Mouse (Mus musculus) layer of hippocampus, adult 6 months (tissue): Measurements from ENCODE around the gene G6pc3. TPM values are rescaled to one million over a fixed set of nuclear protein-coding genes. Genes with fewer than 3 reads are reported as not detected.

Experiments used
- long read RNA-seq, 2 experiments: library from polyadenylated mRNA; unstranded; transcript quantifications; one replicate each; pipeline ENCODE4 v2.0.0; 2019 to 2020
- microRNA-seq: library from miRNA; unstranded; fragments of <30 nt; microRNA quantifications from one replicate; pipeline ENCODE4 v1.2.0, GENCODE M21; 2020
- polyA plus RNA-seq: library from polyadenylated mRNA; unstranded; fragments of <200 nt; fragmentation: Nextera tagmentation; gene quantifications from 2 replicates; pipeline ENCODE4 v1.2.3, GENCODE M21; 2021

The G6pc3 gene
- 29.6 and 35.3 TPM in 2 replicates for polyA plus RNA-seq
- long read RNA-seq, experiment 1, transcript G6pc3-202 (6 exons, 1,573 nt) = major isoform, 23 of 41 reads
- long read RNA-seq, experiment 1, transcript G6pc3-201 (7 exons, 1,404 nt) = minor isoform, 6 of 41 reads
- long read RNA-seq, experiment 1, partial matches to known transcripts = 5 of 41 reads
- long read RNA-seq, experiment 1, other reads (novel, unspliced or antisense) = 7 of 41 reads
- long read RNA-seq, experiment 2, transcript G6pc3-201 (7 exons, 1,404 nt) = minor isoform, 16 of 54 reads
- long read RNA-seq, experiment 2, transcript G6pc3-202 (6 exons, 1,573 nt) = major isoform, 30 of 54 reads
- long read RNA-seq, experiment 2, partial matches to known transcripts = 0 of 54 reads
- long read RNA-seq, experiment 2, other reads (novel, unspliced or antisense) = 8 of 54 reads

GRCm38 (mm10) chr11:102189461-102190436 is at the start of gene G6pc3:
Gene G6pc3, plus strand, starts transcription at chr11:102189620.

GRCm38 (mm10) chr11:102145471-102146001 is 43.9 kb upstream of the G6pc3 start, which contains the start of gene Nags:
Gene Nags, plus strand, starts transcription at chr11:102145513.

GRCm38 (mm10) chr11:102156039-102156785 is 33.2 kb upstream of the G6pc3 start, which contains the start of gene Tmem101:
Gene Tmem101, minus strand, starts transcription at chr11:102156404.

GRCm38 (mm10) chr11:102184646-102185495 is 4.5 kb upstream of the G6pc3 start, which contains the start of gene Lsm12:
Gene Lsm12, minus strand, starts transcription at chr11:102185296.

GRCm38 (mm10) chr11:102230006-102230741 is 40.8 kb downstream of the G6pc3 start, which contains the start of gene Hdac5:
Gene Hdac5, minus strand, starts transcription at chr11:102230166.

Small RNA genes lying within 50 kb of the gene (microRNA-seq; reads per million reads assigned to microRNA genes)
- gene Mir8101 = 2.1 reads per million, percentile 3 among the genes with 10 or more reads in this experiment

Other genes with a start within 250 kb of the G6pc3 start
- gene Sost, start 222.6 kb upstream of the G6pc3 start, polyA plus RNA-seq = 0.06 TPM in 1 of 2 replicates, not detected in the other
- gene Cfap97d1, start 205.3 kb upstream of the G6pc3 start, polyA plus RNA-seq = not detected in 2 replicates
- 144 and 214 TPM in 2 replicates for gene Dusp3, start 202.6 kb upstream of the G6pc3 start, polyA plus RNA-seq
- 27.7 and 28.5 TPM in 2 replicates for gene Mpp3, start 161.2 kb upstream of the G6pc3 start, polyA plus RNA-seq
- gene Cd300lg, start 148.1 kb upstream of the G6pc3 start, polyA plus RNA-seq = 0.13 and 0.15 TPM in 2 replicates
- gene Mpp2, start 101.1 kb upstream of the G6pc3 start, polyA plus RNA-seq = 29.7 and 35.5 TPM in 2 replicates
- not detected in 2 replicates for gene Ppy, start 88.3 kb upstream of the G6pc3 start, polyA plus RNA-seq
- gene Pyy, start 81.8 kb upstream of the G6pc3 start, polyA plus RNA-seq = not detected in 2 replicates
- not detected in 2 replicates for gene Nags, start 44.1 kb upstream of the G6pc3 start, polyA plus RNA-seq
- gene Tmem101, start 33.2 kb upstream of the G6pc3 start, polyA plus RNA-seq = 47.2 and 48.5 TPM in 2 replicates
- gene Lsm12, start 4.3 kb upstream of the G6pc3 start, polyA plus RNA-seq = 107 and 134 TPM in 2 replicates
- gene Hdac5, start 40.5 kb downstream of the G6pc3 start, polyA plus RNA-seq = 47.2 and 53.7 TPM in 2 replicates
- 0.78 and 0.94 TPM in 2 replicates for gene BC030867, start 59.3 kb downstream of the G6pc3 start, polyA plus RNA-seq
- 0.85 and 1.0 TPM in 2 replicates for gene Asb16, start 79.1 kb downstream of the G6pc3 start, polyA plus RNA-seq
- gene Tmub2, start 95.3 kb downstream of the G6pc3 start, polyA plus RNA-seq = 78.0 and 93.2 TPM in 2 replicates
- gene Atxn7l3, start 107.0 kb downstream of the G6pc3 start, polyA plus RNA-seq = 7.8 and 8.8 TPM in 2 replicates
- 40.1 and 42.9 TPM in 2 replicates for gene Ubtf, start 130.1 kb downstream of the G6pc3 start, polyA plus RNA-seq
- not detected in 2 replicates for gene Slc4a1, start 176.6 kb downstream of the G6pc3 start, polyA plus RNA-seq
- gene Rundc3a, start 203.8 kb downstream of the G6pc3 start, polyA plus RNA-seq = 43.5 and 51.4 TPM in 2 replicates
- gene Slc25a39, start 218.3 kb downstream of the G6pc3 start, polyA plus RNA-seq = 150 and 172 TPM in 2 replicates
- gene Grn, start 240.7 kb downstream of the G6pc3 start, polyA plus RNA-seq = 48.7 and 49.4 TPM in 2 replicates